Mouse (Mus musculus): ENCODE measurements around the gene Gm47959.

- no peak for TF ChIP-seq POLR2A (IDR thresholded peaks at IDR 0.05; ENCODE audit: low read depth, low read length)
- TF ChIP-seq CTCF (IDR thresholded peaks at IDR 0.05; ENCODE audit: extremely low read depth, insufficient read length, insufficient replicate concordance, low read depth, low read length): no peak
Measured at GRCm38 (mm10) chr1:82974342-82974741, 26.0 kb upstream of the Gm47959 start.

Data from small intestine, adult 2 months (tissue).